Mouse (Mus musculus): ENCODE results near the gene BC030867.
"Not testable (repeated sequence)": the region's sequence is repeated elsewhere in the genome, so short reads cannot be mapped to it uniquely, and the experiment has no call there.

The BC030867 gene

DNA sequence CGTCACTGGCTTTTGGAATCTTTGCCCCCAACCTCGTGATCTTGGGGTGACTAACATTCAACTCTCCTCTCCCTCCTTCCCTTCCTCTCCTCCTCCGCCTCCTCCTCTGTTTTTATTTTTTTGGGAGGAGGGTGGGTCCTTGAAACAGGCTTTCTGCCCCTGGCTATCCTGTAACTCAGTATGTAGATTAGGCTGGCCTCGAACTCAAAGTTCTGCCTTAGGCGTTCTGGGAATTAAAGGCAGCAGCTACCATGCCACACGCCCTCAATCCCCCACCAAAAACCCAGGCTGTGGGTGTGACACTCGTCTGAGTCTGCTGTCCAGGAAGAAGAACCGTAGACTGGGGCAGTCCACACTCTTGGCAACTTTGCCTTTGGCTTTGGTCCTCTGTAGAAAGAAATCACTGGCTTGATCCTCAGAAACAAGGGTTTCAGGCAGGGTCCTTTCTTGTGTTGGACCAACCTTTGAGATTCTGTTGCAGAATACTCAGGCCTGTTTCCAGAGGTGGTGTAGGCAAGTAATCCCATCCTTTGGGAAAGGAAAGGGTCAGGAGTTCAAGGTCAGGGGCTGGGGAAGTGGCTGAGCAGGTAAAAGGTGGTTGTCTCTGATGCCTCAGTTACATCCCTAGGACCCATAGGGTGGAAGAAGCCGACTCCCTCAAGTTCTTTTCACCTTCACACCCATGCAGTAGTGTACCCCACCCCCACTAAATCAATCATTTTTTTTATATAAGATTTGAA lies 839 bp downstream of the BC030867 start:
- no peak for DNase-seq (ENCODE audit: low spot score)

GRCm38 (mm10) chr11:102257514-102257913 lies 8.8 kb downstream of the BC030867 start:
- DNase-seq (ENCODE audit: low spot score) = no peak

- no peak for DNase-seq (ENCODE audit: low spot score)
These were observed 9.4 kb downstream of the BC030867 start for GRCm38 (mm10) chr11:102258095-102258494.

DNA sequence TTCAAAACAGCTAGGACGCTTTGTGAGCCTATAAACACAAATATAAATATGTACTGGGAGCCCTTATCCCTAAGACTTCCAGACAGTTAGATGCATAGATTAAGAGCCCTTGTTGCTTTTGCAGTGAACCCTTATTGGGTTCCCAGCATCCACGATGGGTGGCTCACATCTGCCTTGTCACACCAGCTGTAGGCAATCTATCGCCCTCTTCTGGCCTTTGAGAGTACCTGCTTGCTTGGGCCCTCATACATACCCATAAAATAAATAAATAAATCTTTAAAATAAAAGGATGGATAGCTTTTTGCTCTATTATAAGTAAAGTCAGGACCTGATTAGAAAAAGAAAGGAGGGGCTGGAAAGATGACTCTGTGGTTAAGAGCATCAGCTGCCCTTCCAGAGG lies 9.8 kb downstream of the BC030867 start:
- DNase-seq (ENCODE audit: low spot score) = no peak

GRCm38 (mm10) chr11:102263211-102263610 lies 14.5 kb downstream of the BC030867 start:
- no peak for DNase-seq (ENCODE audit: low spot score)

GRCm38 (mm10) chr11:102265816-102266215 lies 17.1 kb downstream of the BC030867 start:
- no peak for DNase-seq (ENCODE audit: low spot score)

GRCm38 (mm10) chr11:102266631-102267355 lies 18.1 kb downstream of the BC030867 start:
- no peak for DNase-seq (ENCODE audit: low spot score)

GRCm38 (mm10) chr11:102267480-102267879 lies 18.8 kb downstream of the BC030867 start:
- peak; percentile 82 for DNase-seq (ENCODE audit: low spot score)

DNA sequence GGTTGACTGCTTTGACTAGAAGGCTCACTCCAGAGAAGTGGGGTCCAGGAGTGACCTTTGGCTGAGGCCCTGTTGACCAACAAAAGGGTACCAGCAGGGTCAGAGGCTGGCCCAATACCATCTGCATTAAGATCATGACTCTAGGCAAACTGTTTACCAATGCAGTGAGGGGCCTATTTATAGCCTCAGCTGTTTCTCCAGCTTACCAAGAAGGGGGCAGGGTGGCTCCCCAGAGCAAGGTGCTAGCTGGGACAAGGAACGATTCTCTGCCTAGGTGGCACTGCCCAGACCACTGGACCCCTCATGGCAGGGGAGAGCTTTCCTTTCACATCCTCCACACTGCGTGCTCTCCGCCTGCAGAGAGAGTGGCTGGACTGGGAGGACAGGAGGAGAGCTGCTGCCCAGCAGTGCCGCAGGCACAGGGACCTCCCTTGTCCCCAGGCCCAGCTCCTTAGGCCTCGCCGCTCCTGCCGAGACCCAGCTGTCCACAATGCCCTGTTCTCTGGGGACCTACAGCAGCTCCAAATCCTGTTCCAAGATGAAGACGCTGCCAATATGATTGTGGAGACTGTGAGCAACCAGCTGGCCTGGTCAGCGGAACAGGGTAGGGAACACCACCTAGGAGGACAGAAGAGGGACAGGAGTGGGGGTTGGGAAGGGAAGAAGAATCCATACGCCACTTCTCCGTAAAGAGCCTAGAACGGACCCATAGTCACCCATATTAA lies 20.0 kb downstream of the BC030867 start, which contains the start of gene Asb16:
Asb16 (plus strand) TSS at position 224 of the 725 bp plus-strand sequence.
- no peak for DNase-seq (ENCODE audit: low spot score)

DNA sequence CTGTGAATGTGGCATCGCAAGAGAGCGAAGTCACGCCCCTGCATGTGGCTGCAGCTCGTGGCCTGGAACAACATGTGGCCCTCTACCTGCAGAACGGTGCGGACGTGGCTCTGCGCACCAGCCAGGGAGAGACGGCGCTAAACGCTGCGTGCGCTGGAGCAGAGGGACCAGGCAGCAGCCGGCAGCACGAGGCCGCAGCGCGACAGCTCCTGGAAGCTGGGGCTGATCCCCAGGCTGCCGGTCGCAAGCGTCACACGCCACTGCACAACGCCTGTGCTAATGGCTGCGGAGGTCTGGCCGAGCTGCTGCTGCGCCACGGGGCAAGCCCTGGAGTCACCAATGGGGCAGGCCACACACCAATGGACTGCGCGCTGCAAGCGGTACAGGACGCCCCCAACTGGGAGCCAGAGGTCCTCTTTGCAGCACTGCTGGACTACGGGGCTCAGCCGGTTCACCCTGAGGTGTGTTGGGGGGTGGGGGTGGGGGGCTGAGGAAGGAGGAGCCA lies 27.8 kb downstream of the BC030867 start:
- DNase-seq (ENCODE audit: low spot score) = no peak

DNA sequence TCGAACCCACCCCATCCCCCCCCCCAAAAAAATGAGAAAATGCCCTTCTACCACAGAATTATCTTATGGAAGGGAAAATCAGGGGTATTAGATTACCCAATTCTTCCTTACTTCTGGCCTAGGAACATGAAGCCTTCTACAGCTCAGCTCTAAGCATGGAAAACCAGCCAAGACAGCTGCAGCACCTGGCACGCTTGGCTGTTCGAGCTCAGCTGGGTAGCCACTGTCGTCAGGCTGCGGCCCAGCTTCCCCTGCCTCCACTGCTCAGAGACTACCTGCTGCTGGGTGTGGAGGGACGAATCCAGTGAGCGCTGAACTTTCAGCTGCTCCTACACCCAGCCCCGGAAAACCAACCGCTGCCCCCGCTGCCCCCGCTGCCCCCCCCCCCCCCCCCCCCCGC lies 29.1 kb downstream of the BC030867 start:
- DNase-seq (ENCODE audit: low spot score) = no peak

DNA sequence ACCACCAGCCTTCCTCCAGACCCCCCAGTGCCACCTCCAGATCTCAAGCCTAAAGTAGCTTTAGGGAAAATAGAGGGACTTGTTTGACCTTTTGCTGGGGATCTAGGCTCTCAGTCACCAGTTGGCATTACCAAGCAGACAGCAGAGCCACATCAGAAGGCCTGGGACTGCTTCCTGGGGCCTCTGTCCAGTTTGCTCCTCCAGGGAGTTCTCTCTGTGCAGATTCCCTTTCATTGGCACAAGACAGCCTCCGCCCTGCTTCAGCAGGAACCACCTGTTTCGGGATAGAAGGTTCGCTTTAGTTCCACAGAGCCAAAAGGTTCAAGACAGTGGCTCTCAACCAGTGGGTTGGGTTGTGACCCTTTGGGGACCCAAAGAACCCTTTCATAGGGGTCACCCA lies 30.9 kb downstream of the BC030867 start:
- DNase-seq (ENCODE audit: low spot score) = peak; percentile 38

DNA sequence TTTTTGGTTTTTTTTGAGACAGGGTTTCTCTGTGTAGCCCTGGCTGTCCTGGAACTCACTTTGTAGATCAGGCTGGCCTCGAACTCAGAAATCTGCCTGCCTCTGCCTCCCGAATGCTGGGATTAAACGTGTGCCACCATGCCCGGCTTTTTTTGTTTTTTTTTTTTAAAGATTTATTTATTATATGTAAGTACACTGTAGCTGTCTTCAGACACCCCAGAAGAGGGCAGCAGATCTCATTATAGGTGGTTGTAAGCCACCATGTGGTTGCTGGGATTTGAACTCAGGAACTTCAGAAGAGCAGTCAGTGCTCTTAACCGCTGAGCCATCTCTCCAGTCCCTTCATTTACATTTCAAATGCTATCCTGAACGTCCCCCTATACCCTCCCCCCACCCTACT lies 31.6 kb downstream of the BC030867 start:
- not testable (repeated sequence) for DNase-seq (ENCODE audit: low spot score)

DNA sequence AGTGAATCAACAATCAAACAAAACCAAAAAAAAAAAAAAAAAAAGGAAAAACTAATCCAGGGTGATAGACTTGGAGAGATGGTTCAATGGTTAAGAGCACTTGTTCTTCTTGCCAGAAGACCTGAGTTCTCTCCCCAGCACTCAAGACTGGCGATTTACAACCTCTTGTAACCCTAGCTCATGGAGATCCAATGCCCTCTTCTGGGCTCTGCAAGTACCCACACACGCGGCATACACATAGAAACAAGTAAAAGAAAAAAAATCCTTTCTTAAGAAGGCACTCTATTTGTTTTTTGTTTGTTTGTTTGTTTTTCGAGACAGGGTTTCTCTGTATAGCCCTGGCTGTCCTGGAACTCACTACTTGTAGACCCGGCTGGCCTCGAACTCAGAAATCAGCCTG lies 35.2 kb downstream of the BC030867 start:
- no peak for DNase-seq (ENCODE audit: low spot score)

GRCm38 (mm10) chr11:102284501-102285094 lies 35.9 kb downstream of the BC030867 start, which contains the start of gene Tmub2:
Gene Tmub2, plus strand, starts transcription at chr11:102284931.
- peak; percentile 97 for DNase-seq (ENCODE audit: low spot score)

GRCm38 (mm10) chr11:102285095-102285834 lies 36.6 kb downstream of the BC030867 start:
- no peak for DNase-seq (ENCODE audit: low spot score)

GRCm38 (mm10) chr11:102287485-102287884 lies 38.8 kb downstream of the BC030867 start:
- no peak for DNase-seq (ENCODE audit: low spot score)

GRCm38 (mm10) chr11:102288027-102288804 lies 39.5 kb downstream of the BC030867 start:
- no peak for DNase-seq (ENCODE audit: low spot score)

- DNase-seq (ENCODE audit: low spot score) = peak; percentile 57
These were observed 40.2 kb downstream of the BC030867 start for GRCm38 (mm10) chr11:102288913-102289312.

- no peak for DNase-seq (ENCODE audit: low spot score)
These were observed 40.9 kb downstream of the BC030867 start for GRCm38 (mm10) chr11:102289511-102290100.
